Mouse (Mus musculus): ENCODE measurements around the gene Arl10. TPM values are rescaled to one million over a fixed set of nuclear protein-coding genes. Genes with fewer than 3 reads are reported as not detected.
A peak's percentile ranks its signal among the peaks of the same experiment; 100 is the strongest.
"Not testable (repeated sequence)": the region's sequence is repeated elsewhere in the genome, so short reads cannot be mapped to it uniquely, and the experiment has no call there.

The Arl10 gene
- total RNA-seq, 2 experiments from 2014 or later = 9.5 to 15.7 TPM

GRCm38 (mm10) chr13:54610972-54611754 is 36.3 kb downstream of the Arl10 start, which contains the start of gene Cltb:
TSS of gene Cltb (minus strand) at chr13:54611344.
- ATAC-seq (replicated peaks; ENCODE audit: poor library complexity) = peak; percentile 68

DNA sequence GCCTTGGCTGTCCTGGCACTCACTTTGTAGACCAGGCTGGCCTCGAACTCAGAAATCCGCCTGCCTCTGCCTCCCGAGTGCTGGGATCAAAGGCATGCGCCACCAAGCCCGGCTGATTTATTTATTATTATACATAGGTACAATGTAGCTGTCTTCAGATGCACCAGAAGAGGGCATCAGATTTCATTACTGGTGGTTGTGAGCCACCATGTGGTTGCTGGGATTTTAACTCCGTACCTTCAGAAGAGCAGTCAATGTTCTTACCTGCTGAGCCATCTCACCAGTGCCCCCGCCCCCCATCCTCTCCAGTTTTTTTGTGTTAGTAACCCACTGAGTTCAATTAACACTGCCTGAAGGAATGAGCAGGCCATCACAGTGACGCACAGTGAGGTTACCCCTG is 38.3 kb downstream of the Arl10 start:
- not testable (repeated sequence) for ATAC-seq (replicated peaks; ENCODE audit: poor library complexity)

DNA sequence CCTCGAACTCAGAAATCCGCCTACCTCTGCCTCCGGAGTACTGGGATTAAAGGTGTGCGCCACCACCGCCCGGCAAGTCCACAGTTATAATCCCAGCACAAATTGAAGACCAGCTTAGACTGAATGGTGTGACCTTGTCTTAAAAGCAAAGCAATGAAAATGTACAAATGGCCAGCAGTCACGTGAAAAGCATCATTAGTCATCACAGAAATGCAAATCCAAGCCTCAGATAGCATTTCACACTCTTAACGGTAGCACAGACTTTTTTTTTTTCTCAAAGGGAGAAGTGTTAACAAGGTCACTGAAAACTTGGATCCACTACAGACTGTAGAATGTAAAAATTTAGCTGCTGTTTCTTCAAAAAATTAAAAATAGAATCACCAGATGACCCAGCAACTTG is 41.5 kb downstream of the Arl10 start:
- no peak for ATAC-seq (replicated peaks; ENCODE audit: poor library complexity)

- ATAC-seq (replicated peaks; ENCODE audit: poor library complexity) = no peak
Observed at GRCm38 (mm10) chr13:54616998-54617397, 42.2 kb downstream of the Arl10 start.

DNA sequence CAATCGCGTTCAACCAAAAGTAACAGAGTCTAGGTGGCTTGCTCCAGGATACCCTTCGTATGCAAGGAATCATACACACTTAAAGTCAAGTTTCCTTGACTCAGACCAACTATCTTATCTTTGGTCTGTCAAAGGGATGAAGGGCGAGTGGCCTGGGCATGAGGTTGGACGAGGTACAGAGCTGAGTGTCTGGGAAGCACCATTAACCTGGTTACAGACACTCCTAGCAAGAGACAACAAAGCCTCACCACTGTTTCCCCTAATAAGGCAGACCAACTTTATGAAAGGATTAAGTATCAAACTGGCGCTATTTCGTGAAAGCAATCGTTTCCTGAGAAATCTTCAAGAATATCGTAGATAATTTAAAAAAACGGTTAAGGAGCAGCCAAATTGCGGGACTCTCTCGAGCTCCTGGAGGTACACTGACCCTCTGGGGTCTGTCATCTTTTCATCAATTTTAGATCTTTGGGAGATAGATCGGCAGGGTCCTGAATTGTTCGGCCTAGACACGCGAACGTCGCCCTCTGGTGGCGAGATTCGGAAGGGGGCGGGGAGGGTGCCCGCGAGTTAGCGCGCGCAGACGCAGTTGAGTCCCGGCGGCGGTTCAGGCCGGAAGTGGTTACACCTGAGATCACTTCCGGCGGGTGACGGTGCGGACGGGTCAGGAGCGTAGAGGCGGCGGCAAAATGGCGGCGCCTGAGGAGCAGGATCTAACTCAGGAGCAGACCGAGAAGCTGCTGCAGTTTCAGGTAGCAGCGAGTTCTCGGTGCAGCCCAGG is 46.5 kb downstream of the Arl10 start, which contains the start of gene Faf2:
Gene Faf2, plus strand, starts transcription at position 630 of the 778 bp plus-strand sequence.
- peak; percentile 99 for ATAC-seq (replicated peaks; ENCODE audit: poor library complexity)

DNA sequence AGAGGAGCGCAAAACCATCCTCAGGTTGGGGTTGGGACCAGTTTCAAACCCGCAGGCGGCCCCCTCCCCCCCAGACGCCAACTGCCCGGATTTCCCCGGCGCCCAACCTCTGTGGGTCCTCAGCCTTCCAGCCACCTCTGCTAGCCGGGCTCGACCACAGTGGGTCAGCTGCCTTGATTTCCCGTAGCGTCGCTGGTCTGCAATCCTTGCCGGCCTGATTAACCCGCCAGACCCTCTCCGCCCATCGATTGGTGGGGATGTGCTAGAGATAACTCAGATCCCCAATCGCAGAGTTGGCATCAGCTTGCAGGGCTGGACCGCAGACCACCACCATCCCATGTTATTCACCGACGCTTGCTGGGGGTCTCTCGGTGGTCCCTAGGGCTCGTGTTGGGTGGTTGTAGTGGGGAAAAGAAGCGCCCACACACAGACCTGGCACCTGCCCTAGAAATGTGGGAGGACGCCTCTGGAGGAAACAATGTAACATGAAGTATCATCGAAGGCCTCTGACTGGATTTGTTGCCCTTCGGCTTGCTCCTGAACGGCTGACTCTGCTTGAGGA is 47.2 kb downstream of the Arl10 start:
- peak; percentile 25 for ATAC-seq (replicated peaks; ENCODE audit: poor library complexity)

DNA sequence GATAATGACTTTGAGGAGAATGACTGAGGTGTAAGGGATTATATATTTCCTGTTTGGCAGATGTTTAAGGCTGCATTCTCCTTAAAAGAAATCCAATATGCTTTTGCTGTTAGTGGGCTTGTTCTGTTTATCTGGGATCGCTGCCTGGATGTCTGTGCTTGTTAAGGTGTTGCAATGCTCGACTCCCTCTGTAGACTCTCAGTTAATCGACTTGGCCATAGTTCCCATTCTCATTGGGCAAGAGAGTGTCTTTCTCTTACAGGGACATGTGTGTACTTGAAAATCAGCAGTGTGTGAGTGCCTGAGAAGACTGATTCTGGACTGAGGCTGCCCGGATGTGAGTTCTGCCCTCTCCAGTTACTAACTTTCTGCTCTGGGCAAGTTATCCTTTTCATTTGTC is 54.3 kb downstream of the Arl10 start:
- no peak for ATAC-seq (replicated peaks; ENCODE audit: poor library complexity)

Other genes starting within 250 kb of the Arl10 start
- gene Cplx2, start 203.7 kb upstream of the Arl10 start, total RNA-seq (2015) = 0.10 and 0.54 TPM in 2 replicates
- gene Cplx2, start 203.7 kb upstream of the Arl10 start, total RNA-seq (2017) = 0.14 TPM in 1 of 2 replicates, not detected in the other
- gene Thoc3, start 106.2 kb upstream of the Arl10 start, total RNA-seq (2015) = 24.8 and 25.9 TPM in 2 replicates
- gene Thoc3, start 106.2 kb upstream of the Arl10 start, total RNA-seq (2017) = 40.3 and 47.1 TPM in 2 replicates
- gene Simc1, start 71.2 kb upstream of the Arl10 start, total RNA-seq (2015) = 13.6 and 22.0 TPM in 2 replicates
- gene Simc1, start 71.2 kb upstream of the Arl10 start, total RNA-seq (2017) = 4.0 and 7.0 TPM in 2 replicates
- 56.2 and 56.5 TPM in 2 replicates for gene 4833439L19Rik, start 9.6 kb upstream of the Arl10 start, total RNA-seq (2015)
- gene 4833439L19Rik, start 9.6 kb upstream of the Arl10 start, total RNA-seq (2017) = 30.0 and 37.5 TPM in 2 replicates
- gene Nop16, start 15.1 kb downstream of the Arl10 start, total RNA-seq (2015) = 54.2 and 59.3 TPM in 2 replicates
- 69.7 and 104 TPM in 2 replicates for gene Nop16, start 15.1 kb downstream of the Arl10 start, total RNA-seq (2017)
- 101 and 120 TPM in 2 replicates for gene Higd2a, start 15.2 kb downstream of the Arl10 start, total RNA-seq (2015)
- 51.6 and 87.6 TPM in 2 replicates for gene Higd2a, start 15.2 kb downstream of the Arl10 start, total RNA-seq (2017)
- gene Cltb, start 36.3 kb downstream of the Arl10 start, total RNA-seq (2015) = 4.2 and 6.1 TPM in 2 replicates
- 11.0 and 13.1 TPM in 2 replicates for gene Cltb, start 36.3 kb downstream of the Arl10 start, total RNA-seq (2017)
- 40.8 and 43.9 TPM in 2 replicates for gene Faf2, start 46.8 kb downstream of the Arl10 start, total RNA-seq (2015)
- gene Faf2, start 46.8 kb downstream of the Arl10 start, total RNA-seq (2017) = 37.4 and 38.6 TPM in 2 replicates
- gene Rnf44, start 118.9 kb downstream of the Arl10 start, total RNA-seq (2015) = 47.2 and 49.6 TPM in 2 replicates
- 16.8 and 19.4 TPM in 2 replicates for gene Rnf44, start 118.9 kb downstream of the Arl10 start, total RNA-seq (2017)
- not detected in 2 replicates for gene Cdhr2, start 126.4 kb downstream of the Arl10 start, total RNA-seq (2015)
- not detected in 2 replicates for gene Cdhr2, start 126.4 kb downstream of the Arl10 start, total RNA-seq (2017)
- gene Gprin1, start 174.9 kb downstream of the Arl10 start, total RNA-seq (2015) = not detected in 2 replicates
- not detected in 2 replicates for gene Gprin1, start 174.9 kb downstream of the Arl10 start, total RNA-seq (2017)
- not detected in 2 replicates for gene Sncb, start 191.6 kb downstream of the Arl10 start, total RNA-seq (2015)
- not detected in 2 replicates for gene Sncb, start 191.6 kb downstream of the Arl10 start, total RNA-seq (2017)
- not detected in 2 replicates for gene Eif4e1b, start 209.0 kb downstream of the Arl10 start, total RNA-seq (2015)
- not detected in 2 replicates for gene Eif4e1b, start 209.0 kb downstream of the Arl10 start, total RNA-seq (2017)
- 0.30 and 0.73 TPM in 2 replicates for gene Tspan17, start 214.4 kb downstream of the Arl10 start, total RNA-seq (2015)
- 0.71 and 3.0 TPM in 2 replicates for gene Tspan17, start 214.4 kb downstream of the Arl10 start, total RNA-seq (2017)